Mouse (Mus musculus) liver, embryonic 14.5 days (tissue): ENCODE results near the gene Hsd17b6. TPM values are rescaled to one million over a fixed set of nuclear protein-coding genes. Genes with fewer than 3 reads are reported as not detected.

Source experiments
- ATAC-seq: fragments of 200-750 bp; cut with Nextera tagmentation; 2 replicates; pipeline ENCODE4 v1.8.0; 2017; ENCODE audit warnings: moderate number of reproducible peaks, mild to moderate bottlenecking, moderate library complexity; ENCODE audit not compliant: insufficient read depth
- DNase-seq, 3 experiments: peaks; one replicate each; pipeline ENCODE4 v3.0.0-alpha.2; 2012 to 2013; ENCODE audit warnings: low read depth in 3 of 3, low spot score in 3 of 3
- H3K27ac ChIP-seq: fragments of 300-500 bp; sonication (generic); 2 replicates; pipeline ENCODE4 v1.5.1; 2014; ENCODE audit warnings: moderate library complexity, mild to moderate bottlenecking, control low read depth, inconsistent platforms
- H3K27me3 ChIP-seq: fragments of 300-500 bp; sonication (generic); 2 replicates; pipeline ENCODE4 v1.6.1; 2014; ENCODE audit warnings: mild to moderate bottlenecking, low read length, moderate library complexity; ENCODE audit not compliant: control insufficient read depth, insufficient read depth
- H3K36me3 ChIP-seq: fragments of 300-500 bp; sonication (generic); replicated peaks from 2 replicates; pipeline ENCODE4 v1.6.1; 2014; ENCODE audit warnings: low read depth; ENCODE audit not compliant: control insufficient read depth, insufficient read depth
- H3K4me1 ChIP-seq, 2 experiments: fragments of 200-500 bp in 1 of 2; fragments of 300-500 bp in 1 of 2; sonication (generic) in 1 of 2; replicated peaks; 2 replicates each; pipeline ENCODE4 v1.6.1; 2012 to 2014; ENCODE audit warnings: antibody characterized with exemption in 1 of 2, inconsistent platforms in 1 of 2, low read length in 1 of 2; ENCODE audit not compliant: control insufficient read depth in 2 of 2, insufficient read depth in 2 of 2
- H3K4me2 ChIP-seq: fragments of 300-500 bp; sonication (generic); 2 replicates; pipeline ENCODE4 v1.6.1; 2014; ENCODE audit warnings: low read depth, mild to moderate bottlenecking, control low read depth, moderate library complexity
- H3K4me3 ChIP-seq, 2 experiments: fragments of 200-500 bp in 1 of 2; fragments of 300-500 bp in 1 of 2; sonication (generic) in 1 of 2; 2 replicates each; pipeline ENCODE4 v1.5.1; 2012 to 2014; ENCODE audit warnings: low read depth in 2 of 2, low read length in 2 of 2, mild to moderate bottlenecking in 2 of 2, control low read depth in 1 of 2, inconsistent platforms in 1 of 2, moderate library complexity in 1 of 2; ENCODE audit not compliant: insufficient read depth in 1 of 2
- H3K9ac ChIP-seq: fragments of 300-500 bp; sonication (generic); replicated peaks from 2 replicates; pipeline ENCODE4 v1.6.1; 2014; ENCODE audit warnings: mild to moderate bottlenecking, control low read depth, moderate library complexity
- H3K9me3 ChIP-seq: fragments of 300-500 bp; sonication (generic); 2 replicates; pipeline ENCODE4 v1.6.1; 2016; ENCODE audit warnings: low read length, mixed read lengths; ENCODE audit not compliant: control insufficient read depth
- CTCF ChIP-seq: IDR thresholded peaks from 2 replicates; pipeline ENCODE4 v1.5.1; 2016; ENCODE audit warnings: antibody characterized with exemption, low read depth, control low read depth
- EP300 ChIP-seq: IDR thresholded peaks from 2 replicates; pipeline ENCODE4 v1.6.1; 2016; ENCODE audit warnings: antibody characterized with exemption, low read depth
- WGBS: fragments of 180-500 bp; shearing (Covaris S2); extraction: QIAGEN DNeasy Blood & Tissue Kit; methylation state at CpG from one replicate; pipeline ENCODE4 v1.1.7; 2014; ENCODE audit not compliant: insufficient replicate concordance; 5-methylcytosine and 5-hydroxymethylcytosine counted together
- polyA plus RNA-seq, 2 experiments: library from polyadenylated mRNA; depleted of rRNA in 1 of 2; stranded (reverse) in 1 of 2; unstranded in 1 of 2; fragments of >200 nt; fragmentation: Nextera tagmentation in 1 of 2; extraction: Ambion mirVana in 1 of 2; gene quantifications; 2 replicates each; pipeline versions ENCODE4 v1.2.1 to v1.2.3; 2012 to 2014

Gene Hsd17b6
- polyA plus RNA-seq, 2 experiments, result not detected

GRCm38 (mm10) chr10:128049741-128050140 lies 42.3 kb upstream of the Hsd17b6 start:
- ATAC-seq (0 out of 2 replicates have a peak, but pooled peaks have one; percentile 26), DNase-seq (no peak)
- WGBS, result 86% methylated on average over 2 of the region's 2 CpGs
- H3K27me3 ChIP-seq, result no peaks in the 10 kb centered on the region
- peaks cover 50% of the 10 kb centered on the region for H3K36me3 ChIP-seq
- TF ChIP-seq CTCF, result no peak
- no peak for TF ChIP-seq EP300
- no peaks in the 10 kb centered on the region for H3K4me1 ChIP-seq
- no peak overlapping the region for H3K9ac ChIP-seq
- H3K4me2 ChIP-seq, result no peak overlapping the region
- H3K27ac ChIP-seq, result no peak overlapping the region
- H3K9me3 ChIP-seq, result no peaks in the 10 kb centered on the region
- H3K4me3 ChIP-seq, result no peak overlapping the region

- DNase-seq (no peak), ATAC-seq (no peak)
- no peaks in the 10 kb centered on the region for H3K4me1 ChIP-seq
- no peak overlapping the region for H3K4me2 ChIP-seq
- no peak overlapping the region for H3K9ac ChIP-seq
- no peaks in the 10 kb centered on the region for H3K9me3 ChIP-seq
- TF ChIP-seq CTCF (no peak), EP300 (no peak)
- H3K27me3 ChIP-seq, result no peaks in the 10 kb centered on the region
- no peak overlapping the region for H3K27ac ChIP-seq
- no peak overlapping the region for H3K4me3 ChIP-seq
- 87% methylated on average over 8 of the region's 8 CpGs for WGBS
- H3K36me3 ChIP-seq, result peaks cover 65% of the 10 kb centered on the region
Measured at GRCm38 (mm10) chr10:128048157-128048556, 40.7 kb upstream of the Hsd17b6 start.

DNA sequence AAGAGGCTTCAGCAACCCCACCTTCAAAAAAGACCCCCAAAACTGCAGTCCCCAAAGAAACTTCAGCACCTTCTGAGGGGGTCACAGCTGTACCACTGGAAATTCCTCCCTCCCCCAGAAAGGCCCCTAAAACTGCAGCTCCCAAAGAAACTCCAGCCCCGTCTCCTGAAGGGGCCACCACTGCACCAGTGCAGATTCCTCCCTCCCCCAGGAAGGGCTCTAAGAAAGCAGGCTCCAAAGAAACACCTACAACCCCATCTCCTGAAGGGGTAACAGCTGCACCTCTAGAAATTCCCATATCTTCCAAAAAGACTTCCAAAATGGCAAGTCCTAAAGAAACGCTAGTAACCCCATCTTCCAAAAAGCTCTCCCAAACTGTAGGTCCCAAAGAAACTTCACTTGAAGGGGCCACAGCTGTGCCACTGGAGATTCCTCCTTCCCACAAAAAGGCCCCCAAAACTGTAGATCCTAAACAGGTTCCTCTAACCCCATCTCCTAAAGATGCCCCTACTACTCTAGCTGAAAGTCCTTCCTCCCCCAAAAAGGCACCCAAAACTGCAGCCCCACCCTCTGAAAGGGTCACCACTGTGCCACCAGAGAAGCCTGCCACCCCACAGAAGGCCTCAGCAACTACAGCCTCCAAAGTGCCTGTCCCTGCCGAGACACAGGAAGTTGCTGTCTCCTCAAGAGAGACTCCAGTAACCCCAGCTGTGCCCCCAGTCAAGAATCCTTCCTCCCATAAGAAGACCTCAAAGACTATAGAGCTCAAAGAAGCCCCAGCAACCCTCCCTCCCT lies 35.8 kb upstream of the Hsd17b6 start:
- no peak overlapping the region for H3K9ac ChIP-seq

GRCm38 (mm10) chr10:128042466-128042865 lies 35.1 kb upstream of the Hsd17b6 start:
- H3K9ac ChIP-seq, result no peak overlapping the region
- DNase-seq (no peak), ATAC-seq (no peak)
- H3K4me1 ChIP-seq, result peaks cover 22 to 24% of the 10 kb centered on the region in 2 experiments
- no peaks in the 10 kb centered on the region for H3K9me3 ChIP-seq
- no peak overlapping the region for H3K4me2 ChIP-seq
- H3K4me3 ChIP-seq, result no peak overlapping the region
- TF ChIP-seq CTCF (no peak), EP300 (no peak)
- no peaks in the 10 kb centered on the region for H3K27me3 ChIP-seq
- no peak overlapping the region for H3K27ac ChIP-seq
- H3K36me3 ChIP-seq, result peaks cover 85% of the 10 kb centered on the region
- WGBS, result 76% methylated on average over 3 of the region's 3 CpGs

More for the DNA sequence above, 35.8 kb upstream of the Hsd17b6 start:
- Histone ChIP-seq H3K36me3 (peaks cover 89% of the 10 kb centered on the region), H3K4me3 (no peak overlapping the region), H3K4me1 (peaks cover 17 to 19% of the 10 kb centered on the region in 2 experiments), H3K27me3 (no peaks in the 10 kb centered on the region), H3K4me2 (no peak overlapping the region), H3K27ac (no peak overlapping the region), H3K9me3 (no peaks in the 10 kb centered on the region)
- WGBS, result 54% methylated on average over 3 of the region's 3 CpGs
- no peak for TF ChIP-seq EP300
- TF ChIP-seq CTCF, result no peak
- DNase-seq, result no peak
- no peak for ATAC-seq

- ATAC-seq, result no peak
- 77% methylated on average over 4 of the region's 4 CpGs for WGBS
- H3K27me3 ChIP-seq, result no peaks in the 10 kb centered on the region
- no peaks in the 10 kb centered on the region for H3K9me3 ChIP-seq
- H3K4me1 ChIP-seq, result peaks cover 29 to 30% of the 10 kb centered on the region in 2 experiments
- H3K9ac ChIP-seq, result no peak overlapping the region
- no peak for DNase-seq
- H3K4me2 ChIP-seq, result no peak overlapping the region
- H3K36me3 ChIP-seq, result peaks cover 83% of the 10 kb centered on the region
- H3K4me3 ChIP-seq, result no peak overlapping the region
- no peak overlapping the region for H3K27ac ChIP-seq
- TF ChIP-seq EP300 (no peak), CTCF (no peak)
Measured at GRCm38 (mm10) chr10:128041636-128042035, 34.2 kb upstream of the Hsd17b6 start.
